Mouse (Mus musculus) layer of hippocampus, adult 18-20 months (tissue): ENCODE results near the gene Sav1. TPM values are rescaled to one million over a fixed set of nuclear protein-coding genes. Genes with fewer than 3 reads are reported as not detected.

Source experiments
- DNase-seq, 2 experiments: peaks; one replicate each; pipeline ENCODE4 v3.0.0; 2022; ENCODE audit warnings: low spot score in 2 of 2
- total RNA-seq, 2 experiments: library from RNA; stranded (reverse); gene quantifications; 2 replicates each; pipeline ENCODE4 v1.2.3; 2021

Gene Sav1
- total RNA-seq, 2 experiments from 2014 or later, result 15.7 to 16.4 TPM

DNA sequence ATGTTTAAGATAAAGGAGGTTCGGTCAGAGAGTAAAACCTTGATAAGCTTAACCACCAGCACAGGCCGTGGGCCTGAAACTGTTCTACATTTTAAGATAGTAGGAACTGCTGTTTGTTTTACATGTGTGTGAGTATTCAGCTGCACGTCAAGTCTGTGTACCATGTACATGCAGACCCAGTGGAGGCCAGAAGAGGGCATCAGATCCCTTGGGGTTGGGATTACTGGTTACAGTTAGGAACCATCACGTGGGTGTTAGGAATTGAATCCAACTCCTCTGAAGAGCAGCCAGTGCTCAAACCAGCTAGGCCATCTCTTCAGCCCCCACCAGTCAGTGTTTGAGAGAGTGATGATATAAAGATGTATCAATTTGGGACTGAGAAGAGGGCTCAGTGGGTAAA is 24.3 kb downstream of the Sav1 start:
- peak; percentile 52 to 77 for DNase-seq

GRCm38 (mm10) chr12:69957378-69957777 is 29.4 kb downstream of the Sav1 start:
- no peak for DNase-seq

DNA sequence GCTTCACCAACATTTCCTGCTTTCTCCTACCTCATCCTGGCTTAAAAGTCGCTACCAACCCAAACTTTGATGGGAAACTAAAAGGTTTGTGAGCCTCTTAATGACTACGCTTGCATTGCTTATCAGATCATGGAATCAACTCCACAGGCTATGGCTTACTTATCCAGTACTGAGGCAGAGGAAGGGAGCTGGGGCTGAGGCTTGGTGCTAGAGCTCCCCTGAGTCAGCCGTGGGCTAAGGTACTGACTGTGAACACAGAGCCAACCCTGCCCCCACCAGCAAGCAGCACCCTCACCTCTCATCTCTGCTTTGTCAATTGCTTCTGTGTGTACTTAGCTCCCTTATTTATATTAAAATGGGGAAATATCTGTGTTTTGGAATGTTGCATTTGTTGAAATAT is 39.3 kb downstream of the Sav1 start:
- DNase-seq, result no peak

DNA sequence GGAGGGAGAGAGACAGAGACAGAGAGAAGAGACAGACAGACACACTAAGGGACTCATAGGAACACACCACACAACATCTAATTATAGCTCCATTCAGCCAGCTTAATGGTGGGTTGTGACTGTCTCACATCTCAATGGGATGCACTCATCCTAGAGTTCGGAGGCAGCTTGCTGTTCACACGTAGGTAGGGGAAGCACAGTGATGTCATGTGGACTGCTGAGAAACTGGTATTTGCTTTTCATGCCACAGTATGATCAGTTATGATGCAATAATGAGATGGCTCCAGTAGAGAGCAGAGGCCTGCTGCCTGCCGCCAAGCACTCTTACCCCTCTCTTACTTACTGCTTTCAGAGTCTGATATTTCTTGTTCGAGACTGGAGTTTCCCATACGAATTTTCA is 40.9 kb downstream of the Sav1 start:
- no peak for DNase-seq

DNA sequence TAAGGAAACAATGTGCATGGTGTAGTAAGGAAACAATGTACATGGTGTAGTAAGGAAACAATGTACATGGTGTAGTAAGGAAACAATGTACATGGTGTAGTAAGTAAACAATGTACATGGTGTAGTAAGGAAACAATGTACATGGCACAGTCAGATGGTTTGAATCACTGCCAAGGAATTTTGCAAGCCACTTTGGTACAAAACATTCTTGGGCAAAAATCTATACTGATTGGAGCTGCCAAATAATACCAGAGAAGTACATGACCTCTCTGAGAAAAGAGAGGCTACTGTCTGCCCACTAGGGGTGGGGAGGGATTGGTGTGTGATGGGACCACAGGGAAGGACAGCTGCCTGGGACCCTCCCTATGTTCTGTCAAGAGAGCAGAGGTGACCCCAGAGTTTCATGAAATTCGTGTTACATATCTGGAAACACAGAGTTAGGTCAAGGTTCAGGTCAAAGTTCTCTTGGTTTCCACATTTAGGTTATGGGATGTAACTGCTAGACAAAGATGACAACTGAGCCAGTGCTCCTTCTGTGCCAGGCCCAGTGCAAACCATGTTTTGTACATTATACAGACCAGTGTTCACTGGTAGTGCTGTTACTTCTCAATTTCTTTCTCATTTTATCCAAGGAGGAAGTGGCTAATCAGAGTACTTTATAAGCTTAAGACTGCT is 45.0 kb downstream of the Sav1 start:
- no peak for DNase-seq

DNA sequence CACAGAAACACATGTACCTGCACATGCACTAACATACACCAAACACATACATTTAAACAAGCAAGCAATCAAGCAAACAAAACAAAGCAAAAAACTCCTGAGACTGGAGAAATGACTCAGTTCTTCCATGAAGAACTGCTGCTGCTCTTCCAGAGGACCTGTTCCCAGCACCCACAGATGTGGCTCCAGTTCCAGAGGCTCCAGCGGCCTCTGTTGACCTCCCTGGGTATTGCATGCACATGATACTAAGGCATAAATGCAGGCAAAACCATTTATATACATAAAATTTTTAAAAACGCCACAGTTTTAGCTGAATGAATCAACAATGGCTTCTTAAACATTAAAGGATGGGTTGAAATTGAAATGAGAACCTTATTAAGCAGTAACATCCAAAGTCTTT is 47.5 kb downstream of the Sav1 start:
- DNase-seq, result no peak

- no peak for DNase-seq
Observed at GRCm38 (mm10) chr12:69937731-69938130, 49.1 kb downstream of the Sav1 start.

- no peak for DNase-seq
Observed at GRCm38 (mm10) chr12:69926716-69927115, 60.1 kb downstream of the Sav1 start.

GRCm38 (mm10) chr12:69924012-69924411 is 62.8 kb downstream of the Sav1 start:
- peak in 1 of 2 experiments; percentile 37 for DNase-seq

DNA sequence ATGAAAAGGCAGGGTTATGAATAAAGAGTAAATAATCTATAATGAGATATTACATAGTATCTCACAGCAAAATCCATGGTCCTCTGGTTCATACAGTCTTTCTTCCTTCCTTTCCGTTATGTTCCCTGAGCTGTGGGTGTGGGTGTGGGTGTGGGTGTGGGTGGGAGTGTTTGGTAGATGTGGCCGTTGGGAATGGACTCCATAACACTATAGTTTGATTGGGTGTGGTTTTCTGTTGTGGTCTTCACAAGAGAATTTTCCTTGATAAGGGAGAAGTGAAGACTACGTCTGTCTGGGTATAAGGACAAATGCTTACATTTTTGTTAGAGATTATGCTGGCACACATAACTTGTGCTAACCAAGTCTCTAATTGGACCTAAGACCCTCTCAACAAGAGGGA is 63.2 kb downstream of the Sav1 start:
- no peak for DNase-seq

DNA sequence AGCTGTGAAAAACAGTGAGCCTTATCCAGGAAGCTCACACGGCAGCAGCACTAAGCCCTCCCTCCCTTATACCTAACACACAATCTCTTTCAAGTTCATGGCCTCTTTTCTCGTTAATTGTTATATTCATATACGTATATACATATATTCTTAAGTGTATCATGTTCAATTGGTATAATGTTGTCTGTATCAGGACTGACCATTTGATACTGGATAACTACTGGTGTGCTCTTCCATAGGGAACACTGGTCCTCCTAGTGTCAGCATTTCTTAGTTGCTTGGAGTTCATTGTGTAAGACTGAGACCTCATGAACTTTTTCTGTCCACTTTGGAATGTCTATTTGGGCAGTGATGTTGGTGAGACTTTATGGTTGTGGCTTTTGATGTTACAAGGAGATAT is 63.7 kb downstream of the Sav1 start:
- DNase-seq, result no peak

- DNase-seq, result no peak
Observed at GRCm38 (mm10) chr12:69922099-69922498, 64.7 kb downstream of the Sav1 start.

- DNase-seq, result no peak
Observed at GRCm38 (mm10) chr12:69917870-69918269, 68.9 kb downstream of the Sav1 start.

Other genes starting within 250 kb of the Sav1 start
- 10 to 100 TPM; 24.3 to 25.0 TPM for gene Cdkl1, start 195.7 kb downstream of the Sav1 start, total RNA-seq
- gene Atl1, start 94.4 kb downstream of the Sav1 start, total RNA-seq, result 100 to 1,000 TPM; 192 to 198 TPM
- 10 to 100 TPM; 45.8 to 48.9 TPM for gene Map4k5, start 93.8 kb downstream of the Sav1 start, total RNA-seq
- gene Nin, start 126.7 kb upstream of the Sav1 start, total RNA-seq, result 10 to 100 TPM; 62.4 to 69.6 TPM
- gene Abhd12b, start 167.1 kb upstream of the Sav1 start, total RNA-seq, result not detected
- 1 to 10 TPM; 4.5 to 4.8 TPM for gene Pygl, start 244.5 kb upstream of the Sav1 start, total RNA-seq